Mouse (Mus musculus) adrenal gland, postnatal 14 days (tissue): ENCODE data around the gene Mkrn2os. TPM values are rescaled to one million over a fixed set of nuclear protein-coding genes. Genes with fewer than 3 reads are reported as not detected.
A peak's percentile ranks its signal among the peaks of the same experiment; 100 is the strongest.

Source experiments
- DNase-seq: peaks from one replicate; pipeline ENCODE4 v3.0.0; 2021; ENCODE audit warnings: mixed read lengths
- total RNA-seq: library from RNA; stranded (reverse); gene quantifications from 2 replicates; pipeline ENCODE4 v1.2.3, GENCODE M21; 2021

The Mkrn2os gene
- total RNA-seq, 1 experiment from 2014 or later, result 0.15 TPM

DNA sequence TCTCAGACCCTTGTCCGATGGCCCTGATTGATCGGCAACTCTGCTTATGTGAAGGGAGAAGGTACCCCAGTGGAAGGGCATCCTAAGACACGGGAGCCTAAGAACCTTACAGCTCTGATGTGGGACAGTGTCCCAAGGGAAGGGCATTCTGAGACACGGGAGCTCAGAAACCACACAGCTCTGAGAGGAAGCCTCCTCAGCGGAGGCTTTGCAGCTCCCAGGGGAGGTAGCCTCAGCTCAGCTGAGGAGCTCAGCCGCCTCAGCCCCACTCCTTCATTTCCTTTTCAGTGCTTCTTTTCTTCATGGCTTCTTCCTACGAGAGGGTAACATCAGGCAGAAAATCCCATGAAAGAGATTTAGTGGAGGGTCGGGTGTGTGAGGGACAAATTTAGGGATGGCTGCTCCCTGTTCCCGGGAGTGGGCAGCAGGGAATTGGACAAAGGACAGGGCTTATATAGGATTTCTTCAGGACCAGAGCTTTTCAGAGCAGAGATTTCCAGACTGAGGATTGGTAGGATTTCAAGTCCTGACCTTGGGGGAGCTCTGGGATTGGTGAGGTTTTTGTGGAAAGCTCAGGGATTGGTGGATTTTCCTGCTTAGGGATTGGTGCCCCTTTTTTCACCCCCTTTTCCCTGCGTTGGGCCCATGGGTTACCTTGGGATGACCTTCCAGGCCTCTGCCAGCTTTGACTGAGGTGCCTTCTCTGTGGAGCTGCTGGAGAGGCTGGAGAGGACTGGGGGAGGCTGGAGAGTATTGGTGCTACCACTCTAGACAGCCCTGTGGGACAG, 9.9 kb downstream of the Mkrn2os start:
- no peak for DNase-seq

- no peak for DNase-seq
Observed at GRCm38 (mm10) chr6:115580810-115581209, 11.6 kb downstream of the Mkrn2os start.

DNA sequence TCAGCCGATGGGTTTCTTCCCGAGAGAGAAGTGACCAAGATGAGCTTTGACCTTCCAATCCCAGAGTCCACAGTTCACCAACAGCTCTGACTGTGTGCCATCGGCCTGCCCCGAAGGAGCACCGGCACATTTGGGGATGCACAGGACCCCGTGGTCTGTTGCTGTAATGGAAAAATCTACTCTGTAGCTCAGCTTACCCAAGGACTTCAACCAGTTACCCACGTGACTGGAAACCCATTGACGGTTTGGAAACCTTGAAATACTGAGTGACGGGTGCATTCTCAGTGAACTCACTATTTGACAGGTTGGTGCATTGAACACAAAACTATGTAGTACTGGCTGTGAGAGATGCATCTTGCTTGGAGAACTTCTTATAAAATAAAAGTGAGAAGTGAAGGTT, 14.4 kb downstream of the Mkrn2os start:
- DNase-seq, result no peak

GRCm38 (mm10) chr6:115577407-115577806, 15.0 kb downstream of the Mkrn2os start:
- no peak for DNase-seq

GRCm38 (mm10) chr6:115574171-115574570, 18.2 kb downstream of the Mkrn2os start:
- DNase-seq, result no peak

GRCm38 (mm10) chr6:115565479-115566045, 26.8 kb downstream of the Mkrn2os start:
- no peak for DNase-seq

GRCm38 (mm10) chr6:115559651-115560632, 32.4 kb downstream of the Mkrn2os start:
- peak; percentile 38 for DNase-seq

DNA sequence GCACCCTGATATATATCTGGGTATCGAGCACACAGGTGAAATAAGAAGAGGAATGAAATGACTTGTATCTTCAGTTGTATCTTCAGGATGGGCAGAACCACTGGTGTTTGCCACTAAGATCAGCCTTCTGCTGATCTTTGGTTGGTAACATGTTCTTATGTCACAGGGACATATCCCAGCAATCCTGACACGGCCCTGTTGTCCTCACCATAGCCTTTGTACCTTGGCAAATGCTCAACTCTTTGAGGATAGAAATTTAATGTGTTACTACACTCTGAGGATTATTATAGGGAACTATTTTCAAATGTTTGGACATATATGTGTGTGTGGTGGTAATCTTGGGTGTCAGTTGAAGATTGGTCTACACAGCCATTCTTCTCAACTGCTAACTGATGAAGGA, 34.2 kb downstream of the Mkrn2os start:
- no peak for DNase-seq

DNA sequence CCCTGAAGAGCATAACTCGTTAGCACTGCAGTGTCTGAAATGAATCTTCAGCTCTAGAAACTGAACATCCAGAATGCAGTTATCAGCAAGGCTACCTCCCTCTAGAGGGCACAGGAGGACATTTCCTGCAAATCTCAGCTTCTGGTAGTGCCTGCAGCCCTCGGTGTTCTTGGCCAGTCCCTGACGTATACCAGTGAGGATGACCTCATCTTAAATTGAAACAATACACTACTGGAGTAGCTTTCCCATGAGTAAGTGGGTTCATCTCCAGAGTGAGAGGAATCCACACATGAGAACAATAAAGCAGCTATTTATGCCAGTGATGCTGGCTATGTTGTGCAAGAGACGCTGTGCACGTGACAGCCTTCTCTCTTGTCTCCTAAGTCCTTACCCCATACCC, 36.9 kb downstream of the Mkrn2os start:
- DNase-seq, result peak; percentile 28

DNA sequence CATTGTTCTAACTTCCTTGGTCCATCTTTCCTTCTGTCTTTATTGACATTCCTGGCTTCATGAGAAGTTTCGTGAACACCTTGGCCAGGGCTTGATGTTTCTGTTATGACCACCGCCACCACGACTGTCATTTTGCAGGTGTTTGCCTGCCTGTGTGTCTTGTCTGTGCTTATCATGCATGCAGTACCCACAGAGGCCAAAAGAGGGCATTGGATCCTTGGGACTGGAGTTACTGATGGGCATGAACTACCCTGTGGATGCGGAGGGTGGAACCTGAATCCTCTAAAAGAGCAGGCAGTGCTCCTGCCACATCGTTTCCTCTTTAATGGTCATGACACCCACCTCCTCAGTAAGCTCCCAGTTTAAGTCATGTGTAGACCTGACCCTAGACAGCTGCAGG, 46.1 kb downstream of the Mkrn2os start:
- peak; percentile 74 for DNase-seq

GRCm38 (mm10) chr6:115544442-115544970, 47.9 kb downstream of the Mkrn2os start, which contains the start of gene Tsen2:
Gene Tsen2 (plus strand): TSS chr6:115544664.
- peak; percentile 98 for DNase-seq

DNA sequence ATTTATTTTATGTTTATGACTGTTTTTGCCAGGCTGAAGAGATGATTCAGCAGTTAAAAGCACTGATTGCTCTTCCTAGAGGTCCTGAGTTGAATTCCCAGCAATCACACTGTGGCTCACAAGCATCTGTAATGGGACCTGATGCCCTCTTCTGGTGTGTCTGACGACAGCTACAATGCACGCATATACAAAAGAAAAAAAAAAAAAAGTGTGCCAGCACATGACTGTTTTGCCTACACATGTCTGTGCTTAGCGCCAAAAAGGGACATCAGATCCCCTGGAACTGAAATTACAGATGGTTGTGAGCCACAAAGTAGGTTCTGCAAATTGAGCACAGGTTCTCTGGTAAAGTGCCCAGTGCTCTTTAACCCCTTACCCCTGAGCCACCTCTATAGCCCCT, 50.0 kb downstream of the Mkrn2os start:
- no peak for DNase-seq

- DNase-seq, result no peak
Observed at GRCm38 (mm10) chr6:115541676-115542275, 50.6 kb downstream of the Mkrn2os start.

DNA sequence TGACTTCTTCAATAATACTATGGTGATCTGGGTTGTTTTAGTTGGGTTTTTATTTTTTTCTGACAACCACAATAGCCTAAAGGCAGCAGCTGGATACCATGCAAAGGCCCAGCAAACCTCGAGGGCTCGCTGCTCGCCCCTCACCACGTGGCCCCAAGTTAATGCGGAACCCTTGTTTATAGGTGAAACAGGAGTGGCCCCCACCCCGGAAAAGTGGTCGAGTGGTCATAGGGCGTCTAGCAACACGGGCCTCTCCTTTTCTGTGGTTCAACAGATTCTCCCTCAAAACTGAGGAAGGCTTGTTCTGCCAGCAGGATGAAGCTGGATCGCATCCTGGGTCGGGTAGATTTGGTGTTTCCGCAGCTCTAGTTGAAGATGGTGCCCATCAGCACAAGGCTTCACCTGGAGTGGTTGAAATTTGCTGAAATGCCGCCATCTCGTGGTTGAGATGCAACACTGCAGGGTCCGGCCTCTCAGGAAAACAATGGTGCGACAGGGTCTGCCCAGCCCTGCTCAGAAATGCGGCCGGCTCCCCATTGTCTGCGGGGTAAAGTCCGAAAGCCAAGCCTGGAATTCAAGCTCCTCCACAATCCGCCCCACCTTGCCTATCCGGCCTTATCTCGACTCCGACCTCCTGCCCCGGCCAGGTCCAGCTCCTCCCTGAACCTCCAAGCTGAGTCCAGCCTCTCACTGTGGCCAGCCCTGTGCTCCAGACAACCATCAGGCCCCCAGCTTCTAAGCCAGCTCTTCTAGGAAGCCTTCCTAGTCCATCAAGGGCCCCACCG, 53.5 kb downstream of the Mkrn2os start:
- DNase-seq, result peak; percentile 87

- DNase-seq, result no peak
Observed at GRCm38 (mm10) chr6:115536169-115536568, 56.2 kb downstream of the Mkrn2os start.

DNA sequence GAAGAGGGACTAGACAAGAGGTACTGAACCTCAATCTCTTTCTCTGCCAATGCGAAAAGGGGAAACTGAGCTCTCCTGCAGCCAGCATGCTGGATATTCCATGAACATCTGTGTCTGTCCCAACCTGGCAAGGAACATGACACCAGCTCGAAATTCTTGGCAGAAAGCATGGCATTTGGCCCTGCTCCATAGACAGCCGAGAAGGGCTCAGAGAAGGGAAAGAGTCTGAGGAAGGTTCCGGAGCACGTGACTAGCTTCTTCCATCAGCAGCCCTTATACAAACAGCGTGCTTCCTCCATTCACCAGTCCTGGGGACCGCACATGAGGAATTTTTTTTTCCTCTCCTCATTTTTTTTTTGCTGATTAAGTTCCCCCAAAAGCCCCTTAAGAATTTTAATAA, 57.8 kb downstream of the Mkrn2os start:
- DNase-seq, result peak; percentile 76

Other genes with a start within 250 kb of the Mkrn2os start
- 129 and 133 TPM in 2 replicates for gene Pparg, start 231.6 kb downstream of the Mkrn2os start, total RNA-seq
- 10.6 and 12.4 TPM in 2 replicates for gene Tsen2, start 47.9 kb downstream of the Mkrn2os start, total RNA-seq
- 36.2 and 36.6 TPM in 2 replicates for gene Mkrn2, start 9.3 kb upstream of the Mkrn2os start, total RNA-seq
- 97.4 and 101 TPM in 2 replicates for gene Raf1, start 84.1 kb upstream of the Mkrn2os start, total RNA-seq
- gene Tmem40, start 169.8 kb upstream of the Mkrn2os start, total RNA-seq, result 0.37 and 0.49 TPM in 2 replicates
- gene Cand2, start 182.0 kb upstream of the Mkrn2os start, total RNA-seq, result 8.7 and 9.1 TPM in 2 replicates
- gene Rpl32, start 216.2 kb upstream of the Mkrn2os start, total RNA-seq, result 1,105 and 1,295 TPM in 2 replicates
- 0.64 and 0.70 TPM in 2 replicates for gene Efcab12, start 245.8 kb upstream of the Mkrn2os start, total RNA-seq